Mouse (Mus musculus): ENCODE results near the gene Tjp3. TPM values are rescaled to one million over a fixed set of nuclear protein-coding genes. Genes with fewer than 3 reads are reported as not detected.

Gene Tjp3
- polyA plus RNA-seq, 1 experiment from 2014 or later = 3.2 TPM

GRCm38 (mm10) chr10:81286586-81286985 lies 4.8 kb downstream of the Tjp3 start:
- H3K4me2 ChIP-seq = no peak overlapping the region
- no peak overlapping the region for H3K9ac ChIP-seq (replicated peaks)
- peaks cover 6% of the 10 kb centered on the region; the same call in 1 of the 2 replicates for H3K4me1 ChIP-seq (replicated peaks)
- 43% methylated on average over 6 of the region's 6 CpGs for WGBS
- H3K36me3 ChIP-seq = no peaks in the 10 kb centered on the region
- ATAC-seq (ENCODE audit: insufficient number of reproducible peaks, insufficient read depth, low FRiP score, low TSS enrichment, low read depth) = no peak
- H3K4me3 ChIP-seq (replicated peaks) = no peak overlapping the region
- peaks cover 92% of the 10 kb centered on the region for H3K27me3 ChIP-seq
- H3K9me3 ChIP-seq = no peaks in the 10 kb centered on the region
- H3K27ac ChIP-seq = no peak overlapping the region

- 2% methylated on average over 54 of the region's 54 CpGs for WGBS
- H3K9me3 ChIP-seq = no peaks in the 10 kb centered on the region
- peak overlapping the region; percentile 70 for H3K4me2 ChIP-seq
- H3K27ac ChIP-seq = no peak overlapping the region
- ATAC-seq (ENCODE audit: insufficient number of reproducible peaks, insufficient read depth, low FRiP score, low TSS enrichment, low read depth) = peak; percentile 24; the same call in 1 of the 2 replicates
- H3K36me3 ChIP-seq = no peaks in the 10 kb centered on the region
- peaks cover 92% of the 10 kb centered on the region for H3K27me3 ChIP-seq
- peak overlapping the region; percentile 53; the same call in 1 of the 2 replicates for H3K9ac ChIP-seq (replicated peaks)
- H3K4me1 ChIP-seq (replicated peaks) = peaks cover 5% of the 10 kb centered on the region; the same call in 1 of the 2 replicates
- peak overlapping the region; percentile 40 for H3K4me3 ChIP-seq (replicated peaks)
These were observed 5.5 kb downstream of the Tjp3 start for GRCm38 (mm10) chr10:81285694-81286450.

DNA sequence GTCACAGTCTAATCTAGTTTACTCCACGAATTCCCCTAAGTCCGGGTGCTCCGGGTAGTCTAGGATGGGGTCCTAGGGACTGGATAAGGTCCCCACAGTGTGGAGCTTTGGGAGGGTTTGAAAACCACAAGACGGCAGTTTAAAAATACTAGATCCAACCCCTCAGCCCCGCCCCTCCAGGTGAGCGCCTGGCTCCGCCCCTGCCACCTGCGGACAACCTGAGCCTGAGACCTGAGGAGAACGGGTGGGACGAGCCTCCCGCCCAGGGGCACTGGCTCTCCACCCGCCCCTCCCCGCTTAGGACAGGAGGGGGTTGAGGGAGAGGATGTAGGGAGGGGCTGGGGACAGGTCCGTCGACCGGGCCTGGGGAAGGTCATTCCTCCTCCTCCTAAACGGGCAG lies 6.7 kb downstream of the Tjp3 start:
- Histone ChIP-seq H3K9ac (replicated peaks) (no peak overlapping the region), H3K4me2 (peak overlapping the region; percentile 70), H3K27me3 (peaks cover 92% of the 10 kb centered on the region), H3K9me3 (no peaks in the 10 kb centered on the region), H3K4me3 (replicated peaks) (peak overlapping the region; percentile 40; the same call in 1 of the 2 replicates), H3K36me3 (no peaks in the 10 kb centered on the region), H3K27ac (0 out of 2 replicates have a peak overlapping the region, but pooled peaks have one; percentile 7), H3K4me1 (replicated peaks) (peaks cover 5% of the 10 kb centered on the region; the same call in 1 of the 2 replicates)
- no peak for ATAC-seq (ENCODE audit: insufficient number of reproducible peaks, insufficient read depth, low FRiP score, low TSS enrichment, low read depth)
- 8% methylated on average over 17 of the region's 17 CpGs for WGBS

DNA sequence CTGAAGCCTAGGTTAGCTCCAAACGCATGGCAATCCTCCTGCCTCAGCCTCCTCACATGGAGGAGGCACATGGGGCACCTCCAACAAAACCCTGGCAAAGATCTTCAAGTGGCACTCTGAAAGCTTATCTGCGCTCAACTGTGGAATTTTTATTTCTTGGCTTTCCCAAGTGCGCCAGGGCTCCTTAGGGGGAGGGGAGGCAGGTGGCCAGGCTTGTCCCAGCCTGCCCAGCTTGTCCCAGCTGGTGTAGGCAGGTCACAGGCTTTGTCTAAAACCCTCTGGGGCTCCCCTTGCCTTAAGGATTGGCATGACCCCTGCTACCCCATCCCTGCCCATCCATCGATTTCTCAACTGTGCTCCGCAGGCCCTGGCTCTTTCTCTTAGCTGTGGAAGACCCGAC lies 7.2 kb downstream of the Tjp3 start:
- Histone ChIP-seq H3K27ac (no peak overlapping the region), H3K4me2 (no peak overlapping the region), H3K27me3 (peaks cover 90% of the 10 kb centered on the region), H3K36me3 (no peaks in the 10 kb centered on the region), H3K4me3 (replicated peaks) (no peak overlapping the region), H3K9ac (replicated peaks) (no peak overlapping the region), H3K9me3 (no peaks in the 10 kb centered on the region), H3K4me1 (replicated peaks) (peaks cover 10% of the 10 kb centered on the region; the same call in 1 of the 2 replicates)
- ATAC-seq (ENCODE audit: insufficient number of reproducible peaks, insufficient read depth, low FRiP score, low TSS enrichment, low read depth) = no peak
- 38% methylated on average over 6 of the region's 6 CpGs for WGBS

- Histone ChIP-seq H3K27ac (no peak overlapping the region), H3K4me2 (peak overlapping the region; percentile 26), H3K9ac (replicated peaks) (peak overlapping the region; percentile 47; the same call in 1 of the 2 replicates), H3K27me3 (peaks cover 59% of the 10 kb centered on the region), H3K4me1 (replicated peaks) (peaks cover 11% of the 10 kb centered on the region; the same call in 1 of the 2 replicates), H3K4me3 (replicated peaks) (0 out of 2 replicates have a peak overlapping the region, but pooled peaks have one; percentile 2), H3K9me3 (no peaks in the 10 kb centered on the region; the same call in 1 of the 2 replicates), H3K36me3 (0 out of 2 replicates have a peak, but pooled peaks cover under 1% of the 10 kb centered on the region)
- 0 out of 2 replicates have a peak, but pooled peaks have one; percentile 4 for ATAC-seq (ENCODE audit: insufficient number of reproducible peaks, insufficient read depth, low FRiP score, low TSS enrichment, low read depth)
- 28% methylated on average over 10 of the region's 10 CpGs for WGBS
These were observed 11.9 kb downstream of the Tjp3 start for GRCm38 (mm10) chr10:81279496-81279895.

DNA sequence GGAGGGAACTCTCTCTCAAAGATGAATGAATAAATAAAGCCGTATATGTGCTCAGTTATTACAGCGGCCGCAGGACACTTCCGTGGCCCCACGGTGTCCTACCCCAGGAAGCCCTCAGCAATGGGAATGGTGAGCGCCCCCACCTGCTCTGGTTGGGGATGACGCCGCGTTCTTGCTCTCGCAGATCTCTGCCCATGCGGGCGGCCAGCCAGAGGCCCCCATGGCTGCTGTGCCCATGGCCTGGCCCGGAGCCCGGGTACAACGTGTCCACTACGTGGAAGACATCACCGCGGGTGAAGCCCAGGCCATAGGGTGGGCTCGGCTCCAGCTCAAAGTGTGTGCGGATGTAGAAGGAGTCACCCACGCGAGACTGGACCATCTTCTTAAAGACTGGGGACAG lies 13.7 kb downstream of the Tjp3 start:
- Histone ChIP-seq H3K27ac (no peak overlapping the region), H3K9ac (replicated peaks) (no peak overlapping the region), H3K36me3 (peaks cover 19% of the 10 kb centered on the region), H3K4me3 (replicated peaks) (no peak overlapping the region), H3K9me3 (no peaks in the 10 kb centered on the region; the same call in 1 of the 2 replicates), H3K27me3 (peaks cover 40% of the 10 kb centered on the region), H3K4me2 (no peak overlapping the region), H3K4me1 (replicated peaks) (peaks cover 11% of the 10 kb centered on the region; the same call in 1 of the 2 replicates)
- WGBS = 80% methylated on average over 22 of the region's 22 CpGs
- no peak for ATAC-seq (ENCODE audit: insufficient number of reproducible peaks, insufficient read depth, low FRiP score, low TSS enrichment, low read depth)

GRCm38 (mm10) chr10:81273842-81274241 lies 17.5 kb downstream of the Tjp3 start:
- 95% methylated on average over 19 of the region's 19 CpGs for WGBS
- no peak overlapping the region for H3K9ac ChIP-seq (replicated peaks)

DNA sequence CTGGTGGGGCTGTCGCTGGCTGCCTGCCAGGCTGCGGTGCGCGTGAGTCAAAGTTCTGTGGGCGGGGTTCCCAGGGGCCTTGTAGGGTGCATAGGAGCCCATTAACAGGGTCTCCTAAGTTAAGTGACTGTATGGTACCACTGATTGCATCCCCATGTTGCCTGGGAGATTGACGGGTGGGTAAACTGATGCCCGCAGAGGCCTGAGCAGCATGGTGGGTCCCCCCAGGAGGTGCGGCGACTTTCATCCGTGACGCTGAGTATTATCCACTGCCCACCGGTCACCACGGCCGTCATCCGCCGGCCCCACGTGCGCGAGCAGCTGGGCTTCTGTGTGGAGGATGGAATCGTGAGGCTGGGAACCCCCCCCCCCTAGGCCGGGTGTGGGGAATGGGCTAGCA lies 19.0 kb downstream of the Tjp3 start:
- WGBS = 95% methylated on average over 21 of the region's 21 CpGs
- ATAC-seq (ENCODE audit: insufficient number of reproducible peaks, insufficient read depth, low FRiP score, low TSS enrichment, low read depth) = no peak
- H3K36me3 ChIP-seq = peaks cover 53% of the 10 kb centered on the region

More at GRCm38 (mm10) chr10:81273842-81274241, 17.5 kb downstream of the Tjp3 start:
- peaks cover 53% of the 10 kb centered on the region for H3K36me3 ChIP-seq
- no peak overlapping the region for H3K27ac ChIP-seq
- ATAC-seq (ENCODE audit: insufficient number of reproducible peaks, insufficient read depth, low FRiP score, low TSS enrichment, low read depth) = no peak
- H3K9me3 ChIP-seq = no peaks in the 10 kb centered on the region; the same call in 1 of the 2 replicates
- no peak overlapping the region for H3K4me3 ChIP-seq (replicated peaks)
- H3K4me1 ChIP-seq (replicated peaks) = peaks cover 4% of the 10 kb centered on the region
- no peak overlapping the region for H3K4me2 ChIP-seq
- peaks cover 6% of the 10 kb centered on the region; the same call in 1 of the 2 replicates for H3K27me3 ChIP-seq

DNA sequence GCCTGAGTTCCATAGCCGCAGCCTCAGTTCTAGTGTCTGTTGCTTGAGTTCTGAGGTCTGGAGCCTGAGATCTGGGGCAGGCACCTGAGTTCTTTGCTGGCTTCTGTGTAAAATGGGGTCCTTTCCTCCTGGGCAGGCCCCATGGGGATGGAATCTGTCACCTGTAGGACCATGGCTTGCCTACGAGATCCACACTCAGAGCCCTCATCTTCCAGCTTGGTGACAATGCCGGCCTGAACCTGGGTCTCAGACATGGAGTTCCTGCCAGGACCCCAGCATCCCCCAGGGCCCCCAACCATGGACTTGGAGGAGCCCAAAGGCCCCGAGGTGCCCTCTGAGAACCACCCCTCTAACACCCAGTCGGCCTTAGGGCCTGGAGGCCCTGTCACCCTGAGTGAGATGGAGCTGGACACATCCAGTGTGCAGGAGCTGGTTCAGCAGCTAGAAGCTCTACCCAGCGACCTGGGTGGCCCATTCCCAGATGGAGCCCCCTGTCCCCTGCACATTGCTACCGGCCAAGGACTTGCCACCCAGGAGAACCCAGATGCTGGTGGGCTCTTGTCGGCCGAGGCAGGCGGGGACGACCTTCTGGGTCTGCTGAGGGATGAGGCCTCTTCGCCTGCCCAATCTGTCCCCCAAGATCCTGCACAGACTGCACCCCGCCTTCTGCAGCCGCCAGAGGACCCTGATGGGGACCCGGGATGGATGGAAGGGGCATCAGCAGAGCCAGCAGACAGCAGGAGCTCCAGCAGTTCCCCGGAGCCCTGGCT lies 22.6 kb downstream of the Tjp3 start:
- H3K9me3 ChIP-seq = no peaks in the 10 kb centered on the region
- H3K36me3 ChIP-seq = peaks cover 63% of the 10 kb centered on the region
- peak overlapping the region; percentile 52 for H3K4me3 ChIP-seq (replicated peaks)
- H3K4me1 ChIP-seq (replicated peaks) = peaks cover 16% of the 10 kb centered on the region
- WGBS = 82% methylated on average over 16 of the region's 16 CpGs
- no peak overlapping the region for H3K27ac ChIP-seq
- peak overlapping the region; percentile 66 for H3K9ac ChIP-seq (replicated peaks)
- no peaks in the 10 kb centered on the region for H3K27me3 ChIP-seq
- no peak for ATAC-seq (ENCODE audit: insufficient number of reproducible peaks, insufficient read depth, low FRiP score, low TSS enrichment, low read depth)
- peak overlapping the region; percentile 76 for H3K4me2 ChIP-seq

More for the DNA sequence above, 19.0 kb downstream of the Tjp3 start:
- Histone ChIP-seq H3K9me3 (no peaks in the 10 kb centered on the region; the same call in 1 of the 2 replicates), H3K4me2 (no peak overlapping the region), H3K4me1 (replicated peaks) (peaks cover 10% of the 10 kb centered on the region), H3K9ac (replicated peaks) (no peak overlapping the region), H3K4me3 (replicated peaks) (no peak overlapping the region), H3K27me3 (no peaks in the 10 kb centered on the region), H3K27ac (no peak overlapping the region)

DNA sequence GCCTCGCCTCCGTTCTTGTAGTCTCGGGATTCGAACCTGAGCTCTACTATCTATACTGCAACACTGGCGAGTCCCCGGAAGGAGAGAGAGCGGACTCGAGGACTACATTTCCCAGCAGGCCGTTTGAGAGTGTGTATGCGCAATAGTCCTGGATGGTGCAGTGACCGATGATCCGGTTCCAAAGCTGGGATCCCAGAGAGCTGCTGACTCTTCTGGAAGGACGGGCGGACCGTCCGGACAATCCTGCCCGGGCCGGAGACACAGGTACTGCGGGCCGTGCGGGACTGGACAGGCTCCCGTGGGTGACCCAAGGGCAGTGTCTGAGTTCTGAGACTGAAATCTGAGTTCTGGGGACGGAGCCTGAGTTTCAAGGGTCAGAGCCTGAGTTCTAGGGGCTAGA lies 23.3 kb downstream of the Tjp3 start:
- Histone ChIP-seq H3K27me3 (no peaks in the 10 kb centered on the region), H3K4me3 (replicated peaks) (peak overlapping the region; percentile 52), H3K36me3 (peaks cover 63% of the 10 kb centered on the region), H3K4me2 (peak overlapping the region; percentile 76), H3K4me1 (replicated peaks) (peaks cover 16% of the 10 kb centered on the region), H3K9me3 (no peaks in the 10 kb centered on the region), H3K9ac (replicated peaks) (peak overlapping the region; percentile 66), H3K27ac (no peak overlapping the region)
- WGBS = 4% methylated on average over 23 of the region's 23 CpGs
- ATAC-seq (ENCODE audit: insufficient number of reproducible peaks, insufficient read depth, low FRiP score, low TSS enrichment, low read depth) = peak; percentile 50; the same call in 1 of the 2 replicates

All from limb, embryonic 12.5 days (tissue).